Mouse (Mus musculus): ENCODE results near the gene Fbxl13.
"Not testable (repeated sequence)": the region's sequence is repeated elsewhere in the genome, so short reads cannot be mapped to it uniquely, and the experiment has no call there.

Fbxl13 gene

GRCm38 (mm10) chr5:21658038-21658437 lies 12.6 kb upstream of the Fbxl13 start:
- in situ Hi-C loops (cut with MboI, MseI): loop anchor here in 1 of 2 experiments (5.0 kb wide), 1 partner anchor 79 kb away; the partner anchor contains the start of gene Pmpcb

GRCm38 (mm10) chr5:21656912-21657311 lies 11.5 kb upstream of the Fbxl13 start:
- in situ Hi-C loops (cut with MboI, MseI): loop anchor here in 1 of 2 experiments (5.0 kb wide), 1 partner anchor 80 kb away; the partner anchor contains the start of gene Pmpcb

- in situ Hi-C loops (cut with MboI, MseI): loop anchor here in 1 of 2 experiments (5.0 kb wide), 1 partner anchor 55 kb away; no protein-coding TSS in a partner anchor
Measured at GRCm38 (mm10) chr5:21651885-21652612, 6.6 kb upstream of the Fbxl13 start.

- in situ Hi-C loops (cut with MboI, MseI): loop anchor here in 1 of 2 experiments (5.0 kb wide), 1 partner anchor 57 kb away; no protein-coding TSS in a partner anchor
Measured at GRCm38 (mm10) chr5:21650736-21651135, 5.3 kb upstream of the Fbxl13 start.

- in situ Hi-C loops (cut with MboI, MseI): loop anchor here in 1 of 2 experiments (10.0 kb wide), 1 partner anchor 221 kb away; the partner anchor contains the start of genes Ccdc146 and Fam185a
Measured at GRCm38 (mm10) chr5:21646133-21646491, 678 bp upstream of the Fbxl13 start.

DNA sequence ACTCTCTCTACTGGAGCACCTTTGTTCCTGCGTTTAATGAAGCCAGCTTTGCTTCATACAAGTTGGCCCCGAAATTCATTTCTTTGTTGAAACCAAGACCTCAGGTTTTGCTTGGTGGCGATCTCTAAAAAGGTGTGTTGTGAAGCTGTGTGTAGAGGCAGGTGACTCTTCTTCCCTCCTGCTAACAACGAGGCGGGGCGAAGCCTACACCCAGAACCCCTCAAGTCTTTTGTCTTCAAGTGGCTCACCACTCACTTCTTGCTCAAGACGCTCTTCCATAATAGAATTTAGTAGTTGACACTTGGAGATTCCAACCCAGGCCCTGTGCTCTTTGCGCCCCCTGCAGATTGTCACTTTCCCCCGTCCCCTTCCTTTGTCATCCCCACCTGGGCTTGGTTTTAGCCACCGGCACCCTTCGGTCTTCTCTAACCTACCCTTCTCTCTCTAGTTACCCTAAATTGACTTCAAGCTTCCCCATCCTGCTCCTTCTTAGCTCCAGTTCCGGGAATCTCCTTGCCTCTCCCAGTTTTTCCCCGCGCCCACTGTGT lies 469 bp downstream of the Fbxl13 start:
- in situ Hi-C loops (cut with MboI, MseI): loop anchor here (5.0 to 10.0 kb wide), 2 partner anchors 220 to 383 kb away; partner anchors contain the start of genes Ccdc146 (in 1 of the 2) and Fam185a (in 1 of the 2)

GRCm38 (mm10) chr5:21643606-21644005 lies 1.8 kb downstream of the Fbxl13 start:
- in situ Hi-C loops (cut with MboI, MseI): loop anchor here (5.0 to 10.0 kb wide), 2 partner anchors 219 to 381 kb away; partner anchors contain the start of genes Ccdc146 (in 1 of the 2) and Fam185a (in 1 of the 2)

GRCm38 (mm10) chr5:21640961-21641360 lies 4.5 kb downstream of the Fbxl13 start:
- in situ Hi-C loops (cut with MboI, MseI): loop anchor here (5.0 to 10.0 kb wide), 2 partner anchors 216 to 379 kb away; partner anchors contain the start of genes Ccdc146 (in 1 of the 2) and Fam185a (in 1 of the 2)

GRCm38 (mm10) chr5:21625916-21626315 lies 19.5 kb downstream of the Fbxl13 start:
- in situ Hi-C loops (cut with MboI, MseI): no loop called here

DNA sequence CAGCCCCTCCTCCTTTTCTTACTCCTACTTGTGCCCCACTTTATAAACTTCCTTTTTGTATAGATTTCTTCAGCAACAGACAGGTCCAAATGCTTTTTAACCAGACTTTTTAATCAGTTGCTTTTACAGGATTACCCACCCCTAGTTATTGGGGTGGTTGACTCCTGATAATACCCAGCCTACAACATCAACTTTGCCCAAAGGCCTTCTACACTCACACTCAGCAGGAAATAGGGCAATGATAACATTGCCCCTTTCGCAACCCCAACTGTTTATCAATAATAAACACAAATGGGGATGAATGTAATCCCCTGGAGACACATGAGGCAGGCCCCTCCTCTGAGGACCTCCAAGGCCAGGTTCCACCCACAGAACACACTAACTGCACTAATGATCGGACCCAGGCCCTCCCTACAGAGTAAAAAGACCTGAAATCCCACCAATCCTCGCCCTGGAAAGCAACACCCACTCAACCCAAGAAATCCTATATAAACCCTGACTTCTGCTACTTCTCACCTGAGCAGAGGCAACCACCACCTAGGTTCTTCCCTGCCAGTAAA lies 28.9 kb downstream of the Fbxl13 start:
- in situ Hi-C loops (cut with MboI, MseI): no loop called here

- in situ Hi-C loops (cut with MboI, MseI): not testable (repeated sequence)
Measured at GRCm38 (mm10) chr5:21614299-21614698, 31.1 kb downstream of the Fbxl13 start.

GRCm38 (mm10) chr5:21610996-21611395 lies 34.4 kb downstream of the Fbxl13 start:
- in situ Hi-C loops (cut with MboI, MseI): no loop called here

DNA sequence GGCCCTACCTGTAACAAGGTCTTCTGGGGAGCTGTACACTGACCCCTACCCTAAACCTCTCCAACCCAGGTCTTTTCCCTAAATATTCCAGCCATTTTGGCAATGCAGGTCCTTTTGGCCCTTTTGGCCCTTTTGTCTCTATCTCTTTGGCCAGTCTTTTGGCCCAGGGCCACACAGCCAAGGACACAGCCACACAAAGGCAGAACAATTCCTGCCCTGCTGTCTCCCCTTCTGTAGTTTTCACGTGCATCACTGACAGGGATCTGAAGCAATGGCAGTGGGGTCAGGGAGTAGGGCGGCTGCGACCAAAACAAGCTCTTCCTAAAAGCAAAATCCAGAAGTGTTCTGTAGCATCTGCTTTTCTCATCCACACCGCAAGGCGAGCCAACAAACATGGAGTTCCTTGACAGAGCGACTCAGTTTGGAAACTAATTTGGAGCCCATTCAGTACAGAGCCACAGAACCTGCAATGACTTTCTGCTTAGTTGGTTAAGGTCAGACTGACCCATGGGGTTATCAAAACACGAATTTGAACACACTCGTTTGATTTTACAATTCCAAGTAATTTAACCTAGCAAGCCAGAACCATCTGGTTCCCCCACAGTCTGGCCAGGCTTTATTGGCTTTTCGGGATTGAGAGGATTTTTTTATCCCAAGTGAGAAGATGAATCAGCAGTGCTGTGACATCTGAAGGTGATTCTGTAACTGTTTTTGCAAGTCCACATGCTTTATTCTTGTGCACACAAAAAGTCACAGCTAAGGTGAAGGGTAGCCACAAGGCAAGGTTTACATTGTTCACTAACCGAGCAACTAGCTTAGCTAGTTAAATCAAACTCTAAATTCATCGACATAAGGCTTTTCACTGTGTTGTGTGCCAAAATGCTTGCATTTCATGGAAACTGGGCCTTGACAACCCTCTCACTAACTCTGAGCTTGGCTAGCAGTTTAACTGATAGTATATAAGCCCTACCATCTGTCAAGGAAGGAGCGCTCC lies 36.8 kb downstream of the Fbxl13 start:
- in situ Hi-C loops (cut with MboI, MseI): no loop called here

- in situ Hi-C loops (cut with MboI, MseI): no loop called here
Measured at GRCm38 (mm10) chr5:21605936-21606335, 39.5 kb downstream of the Fbxl13 start.

- in situ Hi-C loops (cut with MboI, MseI): loop anchor here in 1 of 2 experiments (10.0 kb wide), 1 partner anchor 135 kb away; no protein-coding TSS in a partner anchor
Measured at GRCm38 (mm10) chr5:21599961-21600360, 45.5 kb downstream of the Fbxl13 start.

GRCm38 (mm10) chr5:21599536-21599935 lies 45.9 kb downstream of the Fbxl13 start:
- in situ Hi-C loops (cut with MboI, MseI): loop anchor here in 1 of 2 experiments (10.0 kb wide), 1 partner anchor 135 kb away; no protein-coding TSS in a partner anchor

GRCm38 (mm10) chr5:21593201-21593709 lies 52.2 kb downstream of the Fbxl13 start:
- in situ Hi-C loops (cut with MboI, MseI): loop anchor here in 1 of 2 experiments (10.0 kb wide), 1 partner anchor 128 kb away; no protein-coding TSS in a partner anchor

GRCm38 (mm10) chr5:21592106-21592505 lies 53.3 kb downstream of the Fbxl13 start:
- in situ Hi-C loops (cut with MboI, MseI): loop anchor here in 1 of 2 experiments (10.0 kb wide), 1 partner anchor 127 kb away; no protein-coding TSS in a partner anchor

GRCm38 (mm10) chr5:21588220-21588619 lies 57.2 kb downstream of the Fbxl13 start:
- in situ Hi-C loops (cut with MboI, MseI): loop anchor here (5.0 to 10.0 kb wide), 2 partner anchors 143 to 321 kb away; no protein-coding TSS in a partner anchor

DNA sequence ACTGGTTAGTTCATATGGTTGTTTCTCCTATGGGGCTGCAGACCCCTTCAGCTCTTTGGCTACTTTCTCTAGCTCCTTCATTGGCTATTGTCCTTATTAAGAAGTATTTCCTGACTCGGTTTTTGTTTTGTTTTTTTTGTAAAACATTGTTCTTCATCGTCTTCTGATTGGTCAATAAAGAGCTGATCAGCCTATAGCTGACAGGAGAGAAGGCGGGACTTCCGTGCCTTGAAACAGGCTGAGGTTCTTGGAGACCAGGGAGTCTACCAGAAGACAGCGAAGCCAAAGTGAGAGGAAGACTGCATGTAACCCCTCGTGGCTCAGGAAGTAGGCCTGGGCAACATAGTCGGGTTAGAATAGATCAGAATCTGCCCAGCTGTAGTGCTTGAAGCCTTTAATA lies 57.8 kb downstream of the Fbxl13 start:
- in situ Hi-C loops (cut with MboI, MseI): loop anchor here (5.0 to 10.0 kb wide), 2 partner anchors 143 to 320 kb away; no protein-coding TSS in a partner anchor

All from T-helper 17 cell (primary cell).